Mouse (Mus musculus) heart, postnatal 25 days (tissue): Measurements from ENCODE around the gene Gpr19. TPM values are rescaled to one million over a fixed set of nuclear protein-coding genes. Genes with fewer than 3 reads are reported as not detected.

Experiments
- total RNA-seq, 2 experiments: library from RNA; stranded (reverse); gene quantifications; 2 replicates each; pipeline ENCODE4 v1.2.3; 2021

Gpr19 gene
- total RNA-seq, 2 experiments from 2014 or later, result 3.3 to 5.1 TPM

Other genes with a start within 250 kb of the Gpr19 start
- 10 to 100 TPM; 22.8 TPM for gene Dusp16, start 106.0 kb downstream of the Gpr19 start, total RNA-seq
- gene Crebl2, start 68.4 kb downstream of the Gpr19 start, total RNA-seq, result 10 to 100 TPM; 11.5 to 12.1 TPM
- gene Cdkn1b, start 21.8 kb upstream of the Gpr19 start, total RNA-seq, result 10 to 100 TPM; 40.3 to 49.5 TPM
- 1 to 10 TPM; 7.0 to 8.2 TPM for gene Apold1, start 83.1 kb upstream of the Gpr19 start, total RNA-seq
- 10 to 100 TPM; 38.4 to 42.4 TPM for gene Ddx47, start 113.0 kb upstream of the Gpr19 start, total RNA-seq
- gene Gprc5a, start 167.1 kb upstream of the Gpr19 start, total RNA-seq, result 1 to 10 TPM; 1.0 TPM
- not detected for gene Gprc5d, start 219.7 kb upstream of the Gpr19 start, total RNA-seq